Mouse (Mus musculus): Measurements from ENCODE around the gene Pla2g2c. TPM values are rescaled to one million over a fixed set of nuclear protein-coding genes. Genes with fewer than 3 reads are reported as not detected.

The Pla2g2c gene
- 0.12 and 0.26 TPM in 2 replicates for polyA plus RNA-seq (2012; rRNA removed)
- polyA plus RNA-seq (2014; fragmentation: Nextera tagmentation; extraction: Ambion mirVana), result 0.12 and 0.28 TPM in 2 replicates

- peak within 1 kb of the TSS; percentile 46 for H3K9ac ChIP-seq (ENCODE audit: low read depth, low read length, severe bottlenecking)
- 42% methylated on average over 17 of the region's 18 CpGs for WGBS
- H3K27ac ChIP-seq (replicated peaks; ENCODE audit: low read depth, low read length), result no peak within 1 kb of the TSS; the same call in 1 of the 2 replicates
- no peaks in the 10 kb centered on the region for H3K27me3 ChIP-seq (ENCODE audit: control insufficient read depth, insufficient read depth, low read length)
- TF ChIP-seq POLR2A (IDR thresholded peaks at IDR 0.05; ENCODE audit: borderline replicate concordance, extremely low read depth, insufficient read depth, insufficient read length), result no peak
- peak within 1 kb of the TSS; percentile 26 for H3K4me3 ChIP-seq (replicated peaks; ENCODE audit: low read length)
- peak within 1 kb of the TSS; percentile 57 for H3K4me2 ChIP-seq (replicated peaks; ENCODE audit: low read depth, low read length, severe bottlenecking)
- no peak for ATAC-seq (ENCODE audit: low FRiP score, low read depth)
- DNase-seq (ENCODE audit: low spot score), result no peak
- H3K36me3 ChIP-seq (ENCODE audit: control insufficient read depth, insufficient read depth, low read length), result no peaks in the 10 kb centered on the region
- peaks cover 21% of the 10 kb centered on the region for H3K4me1 ChIP-seq (ENCODE audit: control insufficient read depth, insufficient read depth, low read length)
- no peaks in the 10 kb centered on the region for H3K9me3 ChIP-seq (ENCODE audit: control insufficient read depth, low read length)
Measured at GRCm38 (mm10) chr4:138724354-138725126, at the start of gene Pla2g2c. Gene Pla2g2c, plus strand, starts transcription at chr4:138724792.

GRCm38 (mm10) chr4:138676480-138676879, 48.1 kb upstream of the Pla2g2c start:
- DNase-seq (ENCODE audit: low spot score) (peak; percentile 66), ATAC-seq (ENCODE audit: low FRiP score, low read depth) (no peak)
- Histone ChIP-seq H3K9ac (ENCODE audit: low read depth, low read length, severe bottlenecking) (no peak overlapping the region), H3K9me3 (ENCODE audit: control insufficient read depth, low read length) (no peaks in the 10 kb centered on the region), H3K4me3 (replicated peaks; ENCODE audit: low read length) (no peak overlapping the region), H3K4me1 (ENCODE audit: control insufficient read depth, insufficient read depth, low read length) (no peaks in the 10 kb centered on the region), H3K27me3 (ENCODE audit: control insufficient read depth, insufficient read depth, low read length) (no peaks in the 10 kb centered on the region), H3K27ac (replicated peaks; ENCODE audit: low read depth, low read length) (no peak overlapping the region), H3K36me3 (ENCODE audit: control insufficient read depth, insufficient read depth, low read length) (no peaks in the 10 kb centered on the region), H3K4me2 (replicated peaks; ENCODE audit: low read depth, low read length, severe bottlenecking) (no peak overlapping the region)
- no peak for TF ChIP-seq POLR2A (IDR thresholded peaks at IDR 0.05; ENCODE audit: borderline replicate concordance, extremely low read depth, insufficient read depth, insufficient read length)
- WGBS, result 14% methylated on average over 16 of the region's 16 CpGs

- WGBS, result 14% methylated on average over 16 of the region's 16 CpGs
- Histone ChIP-seq H3K36me3 (ENCODE audit: control insufficient read depth, insufficient read depth, low read length) (no peaks in the 10 kb centered on the region), H3K9ac (ENCODE audit: low read depth, low read length, severe bottlenecking) (no peak overlapping the region), H3K27me3 (ENCODE audit: control insufficient read depth, insufficient read depth, low read length) (no peaks in the 10 kb centered on the region), H3K4me2 (replicated peaks; ENCODE audit: low read depth, low read length, severe bottlenecking) (no peak overlapping the region), H3K27ac (replicated peaks; ENCODE audit: low read depth, low read length) (no peak overlapping the region), H3K4me3 (replicated peaks; ENCODE audit: low read length) (no peak overlapping the region), H3K4me1 (ENCODE audit: control insufficient read depth, insufficient read depth, low read length) (no peaks in the 10 kb centered on the region), H3K9me3 (ENCODE audit: control insufficient read depth, low read length) (no peaks in the 10 kb centered on the region)
- no peak for TF ChIP-seq POLR2A (IDR thresholded peaks at IDR 0.05; ENCODE audit: borderline replicate concordance, extremely low read depth, insufficient read depth, insufficient read length)
- DNase-seq (ENCODE audit: low spot score) (peak; percentile 47), ATAC-seq (ENCODE audit: low FRiP score, low read depth) (no peak)
Measured at GRCm38 (mm10) chr4:138677579-138677978, 47.0 kb upstream of the Pla2g2c start.

GRCm38 (mm10) chr4:138680124-138680523, 44.5 kb upstream of the Pla2g2c start:
- Histone ChIP-seq H3K9ac (ENCODE audit: low read depth, low read length, severe bottlenecking) (no peak overlapping the region), H3K4me1 (ENCODE audit: control insufficient read depth, insufficient read depth, low read length) (no peaks in the 10 kb centered on the region), H3K27me3 (ENCODE audit: control insufficient read depth, insufficient read depth, low read length) (no peaks in the 10 kb centered on the region), H3K27ac (replicated peaks; ENCODE audit: low read depth, low read length) (no peak overlapping the region), H3K4me2 (replicated peaks; ENCODE audit: low read depth, low read length, severe bottlenecking) (no peak overlapping the region), H3K4me3 (replicated peaks; ENCODE audit: low read length) (no peak overlapping the region), H3K36me3 (ENCODE audit: control insufficient read depth, insufficient read depth, low read length) (no peaks in the 10 kb centered on the region), H3K9me3 (ENCODE audit: control insufficient read depth, low read length) (no peaks in the 10 kb centered on the region)
- DNase-seq (ENCODE audit: low spot score) (no peak), ATAC-seq (ENCODE audit: low FRiP score, low read depth) (no peak)
- 68% methylated on average over 4 of the region's 4 CpGs for WGBS
- TF ChIP-seq POLR2A (IDR thresholded peaks at IDR 0.05; ENCODE audit: borderline replicate concordance, extremely low read depth, insufficient read depth, insufficient read length), result no peak

GRCm38 (mm10) chr4:138682760-138683159, 41.8 kb upstream of the Pla2g2c start:
- H3K27ac ChIP-seq (replicated peaks; ENCODE audit: low read depth, low read length), result no peak overlapping the region
- H3K9me3 ChIP-seq (ENCODE audit: control insufficient read depth, low read length), result no peaks in the 10 kb centered on the region
- no peak overlapping the region for H3K4me3 ChIP-seq (replicated peaks; ENCODE audit: low read length)
- WGBS, result 75% methylated on average over 2 of the region's 2 CpGs
- no peak overlapping the region for H3K4me2 ChIP-seq (replicated peaks; ENCODE audit: low read depth, low read length, severe bottlenecking)
- no peak for TF ChIP-seq POLR2A (IDR thresholded peaks at IDR 0.05; ENCODE audit: borderline replicate concordance, extremely low read depth, insufficient read depth, insufficient read length)
- H3K9ac ChIP-seq (ENCODE audit: low read depth, low read length, severe bottlenecking), result no peak overlapping the region
- H3K27me3 ChIP-seq (ENCODE audit: control insufficient read depth, insufficient read depth, low read length), result no peaks in the 10 kb centered on the region
- no peaks in the 10 kb centered on the region for H3K36me3 ChIP-seq (ENCODE audit: control insufficient read depth, insufficient read depth, low read length)
- DNase-seq (ENCODE audit: low spot score) (no peak), ATAC-seq (ENCODE audit: low FRiP score, low read depth) (no peak)
- H3K4me1 ChIP-seq (ENCODE audit: control insufficient read depth, insufficient read depth, low read length), result no peaks in the 10 kb centered on the region

All from limb, embryonic 14.5 days (tissue).